Mouse (Mus musculus): ENCODE results near the gene Snurf. TPM values are rescaled to one million over a fixed set of nuclear protein-coding genes. Genes with fewer than 3 reads are reported as not detected.

Gene Snurf
- total and polyA plus RNA-seq, 3 experiments, result not detected

GRCm38 (mm10) chr7:60003006-60003865, 1.6 kb downstream of the Snurf start:
- TF ChIP-seq CTCF (IDR thresholded peaks at IDR 0.05; ENCODE audit: low read depth, low read length) (no peak), GATA2 (IDR thresholded peaks at IDR 0.05; ENCODE audit: borderline replicate concordance, low read depth, low read length) (no peak), TAL1 (conservative IDR thresholded peaks at IDR 0.05; ENCODE audit: low read depth, low read length) (no peak), POLR2AphosphoS5 (IDR thresholded peaks at IDR 0.05; ENCODE audit: insufficient replicate concordance, low read depth, low read length) (no peak), GATA1 (IDR thresholded peaks at IDR 0.05; ENCODE audit: borderline replicate concordance, low read length) (no peak)
- Histone ChIP-seq H3K9me3 (replicated peaks) (peaks cover 8% of the 10 kb centered on the region), H3K4me3 (ENCODE audit: low read depth, low read length) (peak overlapping the region; percentile 76), H3K36me3 (replicated peaks) (no peaks in the 10 kb centered on the region), H3K27me3 (ENCODE audit: insufficient read depth, low read length) (no peaks in the 10 kb centered on the region), H3K4me1 (ENCODE audit: insufficient read depth, low read depth, low read length) (peaks cover 9% of the 10 kb centered on the region)
- DNase-seq (ENCODE audit: low spot score) (peak; percentile 4), ATAC-seq (ENCODE audit: extremely low read depth, insufficient number of reproducible peaks, low FRiP score, poor library complexity, severe bottlenecking) (peak; percentile 73)

DNA sequence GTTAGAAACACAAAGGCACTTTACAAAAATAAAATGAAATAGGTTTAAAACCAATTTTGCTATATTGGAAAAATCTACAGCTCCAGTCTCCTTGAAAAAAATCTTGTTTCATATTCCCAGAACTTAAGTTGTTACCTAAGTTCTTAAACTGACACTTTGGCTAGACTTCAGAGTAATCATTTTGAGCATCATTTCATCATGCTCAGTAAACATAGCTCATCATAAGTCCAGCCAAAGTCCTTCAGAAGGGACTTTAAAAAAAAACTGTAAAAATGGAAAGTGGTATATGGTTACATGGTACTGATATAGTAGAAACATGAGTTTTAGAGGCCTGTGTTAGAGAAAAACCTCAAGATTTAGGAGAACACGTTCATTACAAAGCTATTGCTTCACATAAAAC, 26.2 kb downstream of the Snurf start:
- TF ChIP-seq POLR2AphosphoS5 (IDR thresholded peaks at IDR 0.05; ENCODE audit: insufficient replicate concordance, low read depth, low read length), result no peak
- no peaks in the 10 kb centered on the region for H3K9me3 ChIP-seq (replicated peaks)
- H3K27me3 ChIP-seq (ENCODE audit: insufficient read depth, low read length), result no peaks in the 10 kb centered on the region
- ATAC-seq (ENCODE audit: extremely low read depth, insufficient number of reproducible peaks, low FRiP score, poor library complexity, severe bottlenecking), result no peak
- no peaks in the 10 kb centered on the region for H3K4me1 ChIP-seq (ENCODE audit: insufficient read depth, low read depth, low read length)
- no peak for DNase-seq (ENCODE audit: low spot score)
- peaks cover 4% of the 10 kb centered on the region for H3K36me3 ChIP-seq (replicated peaks)
- H3K4me3 ChIP-seq (ENCODE audit: low read depth, low read length), result no peak overlapping the region

Other genes starting within 250 kb of the Snurf start
- 26.7 and 35.4 TPM in 2 replicates for gene Gm38393, start within 50 bp of the Snurf start, total RNA-seq (2014; fragmentation: Nextera tagmentation)
- gene Gm38393, start within 50 bp of the Snurf start, total RNA-seq (2017), result 36.2 and 36.7 TPM in 2 replicates
- 57.1 and 59.8 TPM in 2 replicates for gene Gm38393, start within 50 bp of the Snurf start, polyA plus RNA-seq (2012)
- 87.7 and 102 TPM in 2 replicates for gene Snrpn, start 135.2 kb upstream of the Snurf start, total RNA-seq (2014; fragmentation: Nextera tagmentation)
- gene Snrpn, start 135.2 kb upstream of the Snurf start, total RNA-seq (2017), result 27.7 and 33.5 TPM in 2 replicates
- gene Snrpn, start 135.2 kb upstream of the Snurf start, polyA plus RNA-seq (2012), result 80.8 and 97.3 TPM in 2 replicates

Data from G1E (cell line).